Mouse (Mus musculus) megakaryocyte, embryonic 14.5 days (primary cell): ENCODE data around the gene Tet1.

Source experiments
- FLI1 ChIP-seq: IDR thresholded peaks from 2 replicates; pipeline ENCODE4 v1.6.1; 2012; ENCODE audit warnings: low read length, inconsistent platforms, mixed read lengths
- GATA1 ChIP-seq: IDR thresholded peaks from 3 replicates; pipeline ENCODE4 v1.6.1; 2012; ENCODE audit warnings: mixed read lengths, low read length, inconsistent platforms, borderline replicate concordance

GRCm38 (mm10) chr10:62911120-62911519, 2.3 kb upstream of the Tet1 start:
- TF ChIP-seq GATA1 (no peak), FLI1 (no peak)
